Mouse (Mus musculus) forebrain, postnatal 0 days (tissue): ENCODE measurements at regions not wholly inside any gene's neighbourhood (a gene's known extent, or its start where the extent isn't known, plus 50 kb on each side); places are given as distances from the start of the nearest gene placed in this dataset.

Experiments used
- ATAC-seq: fragments of 200-750 bp; cut with Nextera tagmentation; 2 replicates; pipeline ENCODE4 v1.8.0; 2017; ENCODE audit warnings: mild to moderate bottlenecking, moderate library complexity
- DNase-seq: peaks from one replicate; pipeline ENCODE4 v3.0.0-alpha.2; 2015
- H3K27ac ChIP-seq: fragments of 300-500 bp; sonication (generic); 2 replicates; pipeline ENCODE4 v1.5.1; 2014; ENCODE audit warnings: low read depth, mild to moderate bottlenecking, antibody characterized with exemption, low read length, moderate library complexity, mixed read lengths
- H3K27me3 ChIP-seq: fragments of 300-500 bp; sonication (generic); 2 replicates; pipeline ENCODE4 v1.6.1; 2014; ENCODE audit warnings: mild to moderate bottlenecking, low read length, mixed read lengths; ENCODE audit not compliant: insufficient read depth
- H3K36me3 ChIP-seq: fragments of 300-500 bp; sonication (generic); 2 replicates; pipeline ENCODE4 v1.6.1; 2014; ENCODE audit warnings: mild to moderate bottlenecking, moderate library complexity; ENCODE audit not compliant: insufficient read depth
- H3K4me1 ChIP-seq: fragments of 300-500 bp; sonication (generic); 2 replicates; pipeline ENCODE4 v1.6.1; 2014; ENCODE audit warnings: antibody characterized with exemption; ENCODE audit not compliant: insufficient read depth
- H3K4me2 ChIP-seq: fragments of 300-500 bp; sonication (generic); 2 replicates; pipeline ENCODE4 v1.6.1; 2014; ENCODE audit warnings: low read depth, mild to moderate bottlenecking, moderate library complexity
- H3K4me3 ChIP-seq: fragments of 300-500 bp; sonication (generic); 2 replicates; pipeline ENCODE4 v1.5.1; 2014; ENCODE audit warnings: low read depth, low read length, mixed read lengths
- H3K9ac ChIP-seq: fragments of 300-500 bp; sonication (generic); 2 replicates; pipeline ENCODE4 v1.6.1; 2014; ENCODE audit warnings: mild to moderate bottlenecking
- H3K9me3 ChIP-seq: fragments of 300-500 bp; sonication (generic); 2 replicates; pipeline ENCODE4 v1.6.1; 2016; ENCODE audit warnings: low read length
- CTCF ChIP-seq: sonication (generic); IDR thresholded peaks from 2 replicates; pipeline ENCODE4 v1.5.1; 2016; ENCODE audit warnings: antibody characterized with exemption, control low read depth, low read depth
- WGBS: fragments of 180-500 bp; shearing (Covaris S2); extraction: QIAGEN DNeasy Blood & Tissue Kit; methylation state at CpG from one replicate; pipeline ENCODE4 v1.1.7; 2014; 5-methylcytosine and 5-hydroxymethylcytosine counted together

- WGBS = 64% methylated on average over 5 of the region's 5 CpGs
- no peaks in the 10 kb centered on the region for H3K4me1 ChIP-seq
Observed at GRCm38 (mm10) chr5:74136868-74137439, 58.1 kb upstream of the Rasl11b start.

GRCm38 (mm10) chr5:74143994-74144393 is 51.1 kb upstream of the Rasl11b start:
- TF ChIP-seq CTCF = no peak
- Histone ChIP-seq H3K27me3 (no peaks in the 10 kb centered on the region), H3K36me3 (no peaks in the 10 kb centered on the region), H3K4me1 (no peaks in the 10 kb centered on the region), H3K9ac (no peak overlapping the region), H3K4me3 (no peak overlapping the region), H3K27ac (no peak overlapping the region), H3K9me3 (no peaks in the 10 kb centered on the region), H3K4me2 (no peak overlapping the region)
- no peak for DNase-seq
- 96% methylated on average over 4 of the region's 4 CpGs for WGBS
- ATAC-seq = no peak

More at GRCm38 (mm10) chr5:74136868-74137439, 58.1 kb upstream of the Rasl11b start:
- Histone ChIP-seq H3K27me3 (no peaks in the 10 kb centered on the region), H3K4me2 (no peak overlapping the region), H3K4me3 (no peak overlapping the region), H3K9ac (no peak overlapping the region), H3K27ac (no peak overlapping the region), H3K36me3 (no peaks in the 10 kb centered on the region), H3K9me3 (no peaks in the 10 kb centered on the region)
- no peak for TF ChIP-seq CTCF
- ATAC-seq = no peak
- DNase-seq = no peak

GRCm38 (mm10) chr5:74144765-74145164 is 50.3 kb upstream of the Rasl11b start:
- H3K4me1 ChIP-seq = no peaks in the 10 kb centered on the region
- H3K9me3 ChIP-seq = no peaks in the 10 kb centered on the region
- H3K4me3 ChIP-seq = no peak overlapping the region
- no peak for DNase-seq
- 89% methylated on average over 5 of the region's 5 CpGs for WGBS
- H3K27me3 ChIP-seq = no peaks in the 10 kb centered on the region
- H3K4me2 ChIP-seq = no peak overlapping the region
- no peaks in the 10 kb centered on the region for H3K36me3 ChIP-seq
- no peak overlapping the region for H3K27ac ChIP-seq
- no peak for TF ChIP-seq CTCF
- H3K9ac ChIP-seq = no peak overlapping the region
- no peak for ATAC-seq
